Mouse (Mus musculus) heart, postnatal 10 days (tissue): ENCODE data around the gene Jup. TPM values are rescaled to one million over a fixed set of nuclear protein-coding genes. Genes with fewer than 3 reads are reported as not detected.
"Not testable (repeated sequence)": the region's sequence is repeated elsewhere in the genome, so short reads cannot be mapped to it uniquely, and the experiment has no call there.

ENCODE experiments used
- DNase-seq, 2 experiments: peaks; one replicate each; pipeline ENCODE4 v3.0.0; 2021
- intact Hi-C: fragments of 180-260 bp; cut with DNase I; formaldehyde crosslinking; loops from one replicate; pipeline ENCODE4 v1.15.1; 2025
- microRNA-seq, 2 experiments: library from miRNA; unstranded; fragments of <30 nt; microRNA quantifications; one replicate each; pipeline ENCODE4 v1.2.0; 2022
- total RNA-seq, 2 experiments: library from RNA; stranded (reverse); gene quantifications; 2 replicates each; pipeline ENCODE4 v1.2.3; 2021

Gene Jup
- total RNA-seq, 2 experiments from 2014 or later: 252 to 286 TPM

DNA sequence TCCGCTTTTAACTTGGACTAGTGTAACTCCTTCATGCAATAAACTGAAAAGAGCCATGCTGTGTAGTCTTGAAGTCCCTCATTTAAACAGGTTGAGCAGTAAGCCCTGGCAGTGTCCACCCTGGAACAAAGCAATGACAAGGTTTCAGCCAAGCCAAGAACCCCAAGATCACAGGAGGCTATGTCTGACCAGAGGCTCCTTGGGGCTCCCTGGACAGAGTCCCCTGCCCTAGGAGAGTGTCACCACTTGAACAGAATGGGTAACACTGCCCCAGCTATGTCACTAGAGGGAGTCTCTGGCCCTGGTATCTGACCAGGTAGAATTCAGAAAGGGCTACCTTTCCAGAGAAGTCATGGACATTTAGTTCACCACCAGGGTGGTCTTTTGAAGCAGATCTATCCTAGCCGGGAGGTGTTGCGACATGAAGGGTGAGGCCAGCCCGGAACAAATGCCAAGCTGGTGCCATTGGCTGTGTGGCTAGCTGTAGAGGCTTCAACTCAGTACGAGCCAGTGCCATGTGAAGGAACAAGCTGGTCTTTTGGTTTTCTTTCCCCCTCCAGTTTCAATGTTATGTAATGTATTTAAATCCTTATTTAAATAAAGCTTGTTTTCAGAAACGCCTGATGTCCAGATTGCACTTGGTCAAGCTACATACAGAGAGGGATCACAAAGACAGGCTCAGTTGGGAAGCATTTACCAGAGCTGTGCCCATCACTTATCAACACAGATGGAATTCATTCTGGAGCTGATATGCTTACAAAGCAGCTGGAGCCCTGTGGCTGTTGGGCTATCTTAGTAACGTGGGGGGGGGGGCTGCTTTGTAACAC lies 75.9 kb downstream of the Jup start:
- DNase-seq, intact Hi-C loops: not testable (repeated sequence)

DNA sequence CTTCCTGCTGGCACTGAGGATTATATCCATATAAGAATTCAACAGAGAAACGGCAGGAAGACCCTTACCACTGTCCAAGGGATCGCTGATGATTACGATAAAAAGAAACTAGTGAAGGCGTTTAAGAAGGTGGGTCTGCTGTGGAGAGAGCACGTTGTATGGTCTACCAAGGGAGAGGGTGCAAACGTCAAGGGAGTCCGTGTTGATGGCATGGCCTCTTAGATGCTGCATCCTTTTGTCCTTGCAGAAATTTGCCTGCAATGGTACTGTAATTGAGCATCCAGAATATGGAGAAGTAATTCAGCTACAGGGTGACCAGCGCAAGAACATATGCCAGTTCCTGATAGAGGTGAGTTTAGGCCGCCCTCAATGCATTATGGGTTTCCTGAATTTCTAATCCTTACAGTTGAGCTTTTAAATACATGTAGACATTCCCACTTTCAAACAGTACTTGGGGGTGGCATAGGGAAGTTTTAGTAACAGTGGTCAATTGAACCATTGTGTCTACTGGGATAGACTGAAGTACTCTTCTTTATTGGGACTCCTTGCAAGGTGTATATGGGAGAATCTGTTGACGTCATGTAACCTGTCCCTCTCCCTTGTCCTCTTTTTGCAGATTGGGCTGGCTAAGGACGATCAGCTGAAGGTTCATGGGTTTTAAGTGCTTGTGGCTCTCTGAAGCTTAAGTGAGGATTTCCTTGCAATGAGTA lies 76.7 kb downstream of the Jup start:
- DNase-seq, intact Hi-C loops: not testable (repeated sequence)

DNA sequence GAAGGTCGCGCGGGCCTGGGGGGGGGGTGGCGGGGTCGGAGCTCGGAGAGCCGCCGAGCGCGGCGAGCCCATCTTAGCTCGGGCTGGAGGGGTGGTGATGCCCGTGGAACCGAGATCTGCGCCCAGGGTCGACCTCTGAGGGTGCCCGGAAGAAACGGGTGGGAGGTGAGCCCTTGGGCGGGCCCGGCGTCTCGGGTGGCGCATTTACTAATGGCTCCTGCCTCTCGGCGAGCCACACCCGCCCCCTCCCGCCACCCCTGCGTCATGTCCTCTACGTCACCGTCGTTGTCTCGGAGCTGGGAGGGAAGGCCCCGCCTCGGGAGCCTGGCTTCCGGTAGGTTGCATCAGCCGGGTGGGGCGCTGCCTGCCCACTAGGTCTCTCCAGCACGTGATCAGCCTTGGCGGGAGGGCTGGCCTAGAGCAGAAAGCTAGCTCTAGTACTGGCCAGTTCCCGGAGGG lies 77.4 kb downstream of the Jup start:
- peak; percentile 96 to 97 for DNase-seq
- intact Hi-C loops: no loop called here

DNA sequence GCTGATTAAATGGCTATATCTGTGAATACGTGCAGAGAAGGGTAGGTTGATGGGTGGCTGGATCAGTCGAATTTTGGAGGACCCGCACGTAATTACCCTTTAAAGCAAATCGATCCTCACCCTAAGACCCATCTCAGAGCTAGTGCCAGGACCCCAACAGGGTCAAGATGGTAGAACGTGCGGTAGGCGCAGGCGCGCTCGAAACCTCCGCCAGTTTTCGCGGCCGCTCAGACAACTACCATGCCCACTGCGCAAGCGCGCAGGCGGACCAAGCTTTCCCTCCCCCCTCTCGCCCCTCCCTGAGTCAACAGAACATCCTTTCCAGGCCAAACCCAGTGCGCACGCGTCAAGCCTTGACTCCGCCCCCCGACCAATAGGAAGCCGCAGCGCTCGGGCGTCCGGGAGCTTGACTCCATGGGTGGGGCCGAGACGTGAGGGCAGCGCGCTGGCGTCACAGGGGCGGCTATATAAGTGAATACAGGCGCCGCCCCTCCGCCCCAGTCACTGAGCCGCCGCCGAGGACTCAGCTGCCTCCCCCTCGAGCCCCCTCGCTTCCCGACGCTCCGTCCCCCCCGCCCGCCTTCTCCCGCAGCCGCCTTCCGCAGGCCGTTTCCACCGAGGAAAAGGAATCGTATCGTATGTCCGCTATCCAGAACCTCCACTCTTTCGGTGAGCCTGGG lies 77.9 kb downstream of the Jup start, which contains the start of gene Eif1:
Gene Eif1, plus strand, starts transcription at position 394 of the 680 bp plus-strand sequence.
- DNase-seq: peak; percentile 100
- intact Hi-C loops: no loop called here

Small RNA genes within 50 kb of the gene (microRNA-seq; reads per million reads assigned to microRNA genes)
- gene Gm27374: 0 reads per million in 2 experiments

Other genes starting within 250 kb of the Jup start
- 10 to 100 TPM; 10.3 to 16.7 TPM for gene Krt19, start 249.1 kb downstream of the Jup start, total RNA-seq
- gene Krt9, start 204.5 kb downstream of the Jup start, total RNA-seq: not detected
- 1 to 10 TPM; 1.8 to 2.7 TPM for gene Krt14, start 190.2 kb downstream of the Jup start, total RNA-seq
- gene Krt16, start 148.9 kb downstream of the Jup start, total RNA-seq: not detected
- gene Krt17, start 136.7 kb downstream of the Jup start, total RNA-seq: not detected
- not detected for gene Krt42, start 127.9 kb downstream of the Jup start, total RNA-seq
- gene Eif1, start 77.9 kb downstream of the Jup start, total RNA-seq: 1,000 to 10,000 TPM; 1,270 to 1,308 TPM
- not detected for gene Gast, start 63.4 kb downstream of the Jup start, total RNA-seq
- 1 to 10 TPM; 1.4 TPM for gene Hap1, start 41.6 kb downstream of the Jup start, total RNA-seq
- 10 to 100 TPM; 24.4 to 27.3 TPM for gene P3h4, start 17.1 kb upstream of the Jup start, total RNA-seq
- gene Fkbp10, start 17.9 kb upstream of the Jup start, total RNA-seq: 10 to 100 TPM; 58.6 to 59.7 TPM
- 10 to 100 TPM; 36.9 to 46.3 TPM for gene Nt5c3b, start 44.0 kb upstream of the Jup start, total RNA-seq
- under 1 TPM; 0.57 to 0.97 TPM for gene Klhl10, start 44.2 kb upstream of the Jup start, total RNA-seq
- gene Klhl11, start 75.0 kb upstream of the Jup start, total RNA-seq: 10 to 100 TPM; 12.9 to 13.9 TPM
- gene Acly, start 130.2 kb upstream of the Jup start, total RNA-seq: 10 to 100 TPM; 47.8 to 51.1 TPM
- gene Ttc25, start 147.8 kb upstream of the Jup start, total RNA-seq: under 1 TPM; 0.17 to 0.38 TPM
- 1 to 10 TPM; 6.1 to 7.1 TPM for gene Cnp, start 177.1 kb upstream of the Jup start, total RNA-seq
- gene Nkiras2, start 221.5 kb upstream of the Jup start, total RNA-seq: 10 to 100 TPM; 53.7 to 63.9 TPM
- 100 to 1,000 TPM; 199 to 207 TPM for gene Dnajc7, start 222.4 kb upstream of the Jup start, total RNA-seq